Mouse (Mus musculus): ENCODE measurements around the gene Chaf1a. TPM values are rescaled to one million over a fixed set of nuclear protein-coding genes. Genes with fewer than 3 reads are reported as not detected.
"Not testable (repeated sequence)": the region's sequence is repeated elsewhere in the genome, so short reads cannot be mapped to it uniquely, and the experiment has no call there.

The Chaf1a gene
- polyA plus RNA-seq, 1 experiment from 2014 or later, result 30.8 TPM

GRCm38 (mm10) chr17:56102927-56103326, 62.7 kb downstream of the Chaf1a start:
- Histone ChIP-seq H3K9ac (no peak overlapping the region), H3K27me3 (no peaks in the 10 kb centered on the region), H3K4me2 (no peak overlapping the region), H3K27ac (no peak overlapping the region), H3K9me3 (replicated peaks) (no peaks in the 10 kb centered on the region), H3K36me3 (peaks cover 59% of the 10 kb centered on the region), H3K4me1 (no peaks in the 10 kb centered on the region), H3K4me3 (replicated peaks) (no peak overlapping the region)
- ATAC-seq (replicated peaks; ENCODE audit: low FRiP score), result no peak
- WGBS, result 93% methylated on average over 9 of the region's 9 CpGs

GRCm38 (mm10) chr17:56103465-56104285, 63.4 kb downstream of the Chaf1a start:
- Histone ChIP-seq H3K4me2 (no peak overlapping the region), H3K4me3 (replicated peaks) (no peak overlapping the region), H3K36me3 (peaks cover 53% of the 10 kb centered on the region), H3K27me3 (no peaks in the 10 kb centered on the region), H3K9ac (no peak overlapping the region), H3K4me1 (no peaks in the 10 kb centered on the region), H3K9me3 (replicated peaks) (no peaks in the 10 kb centered on the region), H3K27ac (no peak overlapping the region)
- 97% methylated on average over 8 of the region's 8 CpGs for WGBS
- ATAC-seq (replicated peaks; ENCODE audit: low FRiP score), result no peak

GRCm38 (mm10) chr17:56104821-56105220, 64.6 kb downstream of the Chaf1a start:
- ATAC-seq (replicated peaks; ENCODE audit: low FRiP score); H3K27me3 ChIP-seq; H3K9ac ChIP-seq; H3K4me3 ChIP-seq (replicated peaks); H3K27ac ChIP-seq; H3K9me3 ChIP-seq (replicated peaks); H3K4me1 ChIP-seq; H3K4me2 ChIP-seq: not testable (repeated sequence)
- H3K36me3 ChIP-seq, result peaks cover 45% of the 10 kb centered on the region
- 95% methylated on average over 3 of the region's 5 CpGs for WGBS

- not testable (repeated sequence) for H3K4me2 ChIP-seq; H3K9me3 ChIP-seq (replicated peaks); H3K4me1 ChIP-seq; H3K27me3 ChIP-seq; H3K27ac ChIP-seq; H3K9ac ChIP-seq; H3K4me3 ChIP-seq (replicated peaks); ATAC-seq (replicated peaks; ENCODE audit: low FRiP score)
- peaks cover 29% of the 10 kb centered on the region for H3K36me3 ChIP-seq
- WGBS, result 94% methylated on average over 4 of the region's 4 CpGs
These were observed 66.2 kb downstream of the Chaf1a start for GRCm38 (mm10) chr17:56106436-56106835.

GRCm38 (mm10) chr17:56106981-56107380, 66.7 kb downstream of the Chaf1a start:
- Histone ChIP-seq H3K9me3 (replicated peaks) (no peaks in the 10 kb centered on the region), H3K36me3 (peaks cover 23% of the 10 kb centered on the region), H3K9ac (no peak overlapping the region), H3K27me3 (no peaks in the 10 kb centered on the region), H3K4me1 (no peaks in the 10 kb centered on the region), H3K4me3 (replicated peaks) (no peak overlapping the region), H3K27ac (no peak overlapping the region), H3K4me2 (no peak overlapping the region)
- no peak for ATAC-seq (replicated peaks; ENCODE audit: low FRiP score)
- 60% methylated on average over 4 of the region's 4 CpGs for WGBS

- ATAC-seq (replicated peaks; ENCODE audit: low FRiP score), result no peak
- H3K27me3 ChIP-seq, result no peaks in the 10 kb centered on the region
- no peaks in the 10 kb centered on the region for H3K9me3 ChIP-seq (replicated peaks)
- no peak overlapping the region for H3K27ac ChIP-seq
- H3K4me1 ChIP-seq, result no peaks in the 10 kb centered on the region
- peaks cover 16% of the 10 kb centered on the region for H3K36me3 ChIP-seq
- WGBS, result 77% methylated on average over 2 of the region's 2 CpGs
- H3K4me3 ChIP-seq (replicated peaks), result no peak overlapping the region
- no peak overlapping the region for H3K9ac ChIP-seq
- H3K4me2 ChIP-seq, result no peak overlapping the region
These were observed 67.5 kb downstream of the Chaf1a start for GRCm38 (mm10) chr17:56107736-56108135.

- no peak overlapping the region for H3K4me2 ChIP-seq
- ATAC-seq (replicated peaks; ENCODE audit: low FRiP score), result 0 out of 2 replicates have a peak, but pooled peaks have one; percentile 18
- no peak overlapping the region for H3K27ac ChIP-seq
- peaks cover 8% of the 10 kb centered on the region; the same call in 1 of the 2 replicates for H3K36me3 ChIP-seq
- H3K9me3 ChIP-seq (replicated peaks), result no peaks in the 10 kb centered on the region
- no peak overlapping the region for H3K4me3 ChIP-seq (replicated peaks)
- WGBS, result 82% methylated on average over 6 of the region's 6 CpGs
- no peak overlapping the region for H3K9ac ChIP-seq
- H3K27me3 ChIP-seq, result no peaks in the 10 kb centered on the region
- H3K4me1 ChIP-seq, result no peaks in the 10 kb centered on the region
These were observed 68.2 kb downstream of the Chaf1a start for GRCm38 (mm10) chr17:56108334-56109044.

GRCm38 (mm10) chr17:56109219-56110051, 69.2 kb downstream of the Chaf1a start, which contains the start of gene Plin4:
Gene Plin4, minus strand, starts transcription at chr17:56109803.
- Histone ChIP-seq H3K9ac (no peak within 1 kb of the TSS), H3K9me3 (replicated peaks) (no peaks in the 10 kb centered on the region), H3K36me3 (0 out of 2 replicates have a peak, but pooled peaks cover 4% of the 10 kb centered on the region), H3K27ac (no peak within 1 kb of the TSS), H3K4me3 (replicated peaks) (no peak within 1 kb of the TSS), H3K4me2 (no peak within 1 kb of the TSS), H3K4me1 (no peaks in the 10 kb centered on the region), H3K27me3 (no peaks in the 10 kb centered on the region)
- WGBS, result 57% methylated on average over 10 of the region's 10 CpGs
- peak; percentile 20; the same call in 1 of the 2 replicates for ATAC-seq (replicated peaks; ENCODE audit: low FRiP score)

- no peak overlapping the region for H3K9ac ChIP-seq
- no peaks in the 10 kb centered on the region for H3K27me3 ChIP-seq
- H3K9me3 ChIP-seq (replicated peaks), result no peaks in the 10 kb centered on the region
- H3K36me3 ChIP-seq, result 0 out of 2 replicates have a peak, but pooled peaks cover 4% of the 10 kb centered on the region
- no peak overlapping the region for H3K27ac ChIP-seq
- no peak overlapping the region for H3K4me3 ChIP-seq (replicated peaks)
- ATAC-seq (replicated peaks; ENCODE audit: low FRiP score), result no peak
- no peak overlapping the region for H3K4me2 ChIP-seq
- no peaks in the 10 kb centered on the region for H3K4me1 ChIP-seq
- WGBS, result 68% methylated on average over 4 of the region's 4 CpGs
These were observed 70.3 kb downstream of the Chaf1a start for GRCm38 (mm10) chr17:56110571-56110970.

- no peaks in the 10 kb centered on the region for H3K9me3 ChIP-seq (replicated peaks)
- WGBS, result 63% methylated on average over 1 of the region's 1 CpGs
- H3K4me1 ChIP-seq, result no peaks in the 10 kb centered on the region
- H3K36me3 ChIP-seq, result 0 out of 2 replicates have a peak, but pooled peaks cover 4% of the 10 kb centered on the region
- no peak overlapping the region for H3K27ac ChIP-seq
- H3K27me3 ChIP-seq, result 0 out of 2 replicates have a peak, but pooled peaks cover under 1% of the 10 kb centered on the region
- H3K4me2 ChIP-seq, result no peak overlapping the region
- H3K4me3 ChIP-seq (replicated peaks), result no peak overlapping the region
- no peak for ATAC-seq (replicated peaks; ENCODE audit: low FRiP score)
- H3K9ac ChIP-seq, result no peak overlapping the region
These were observed 70.8 kb downstream of the Chaf1a start for GRCm38 (mm10) chr17:56111021-56111420.

- no peak overlapping the region for H3K4me3 ChIP-seq (replicated peaks)
- no peak overlapping the region for H3K27ac ChIP-seq
- no peak overlapping the region for H3K9ac ChIP-seq
- H3K4me2 ChIP-seq, result no peak overlapping the region
- WGBS, result 45% methylated on average over 5 of the region's 5 CpGs
- 0 out of 2 replicates have a peak, but pooled peaks cover 4% of the 10 kb centered on the region for H3K36me3 ChIP-seq
- H3K4me1 ChIP-seq, result 0 out of 2 replicates have a peak, but pooled peaks cover under 1% of the 10 kb centered on the region
- ATAC-seq (replicated peaks; ENCODE audit: low FRiP score), result peak; percentile 40; the same call in 1 of the 2 replicates
- H3K27me3 ChIP-seq, result peaks cover 8% of the 10 kb centered on the region; the same call in 1 of the 2 replicates
- H3K9me3 ChIP-seq (replicated peaks), result no peaks in the 10 kb centered on the region
These were observed 71.6 kb downstream of the Chaf1a start for GRCm38 (mm10) chr17:56111864-56112263.

Data from kidney, embryonic 15.5 days (tissue).